Mouse (Mus musculus): Measurements from ENCODE around the gene Cxcl14.

DNA sequence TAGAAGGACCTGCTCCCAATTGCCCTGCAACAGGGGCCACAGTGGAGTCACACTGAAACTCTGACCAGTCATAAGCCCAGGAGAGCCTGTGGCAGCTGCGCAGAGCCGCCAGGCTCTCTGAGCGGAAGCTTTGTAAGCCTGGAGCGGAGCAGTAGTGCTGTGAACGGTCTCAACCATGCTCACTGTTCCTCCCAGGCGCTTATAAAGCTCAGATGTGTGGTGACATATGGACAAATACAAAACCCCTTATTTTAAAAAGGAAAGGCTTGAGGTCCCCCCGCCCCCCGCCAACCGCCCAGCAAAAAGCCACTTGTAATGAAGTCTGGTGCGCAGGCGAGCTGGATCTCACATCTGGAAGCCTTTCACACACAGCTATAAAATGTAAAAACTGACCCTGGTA, 7.1 kb downstream of the Cxcl14 start:
- TF ChIP-seq POLR2A (IDR thresholded peaks at IDR 0.05; ENCODE audit: low read depth, low read length) (no peak), ZC3H11A (IDR thresholded peaks at IDR 0.05; ENCODE audit: low read depth, low read length) (no peak), SIN3A (IDR thresholded peaks at IDR 0.05; ENCODE audit: low read length) (no peak)

All from CH12.LX (cell line).